Mouse (Mus musculus): ENCODE results near the gene Gm15093. TPM values are rescaled to one million over a fixed set of nuclear protein-coding genes. Genes with fewer than 3 reads are reported as not detected.

Gm15093 gene
- not detected for polyA plus RNA-seq (2017; shearing (Covaris generic))

DNA sequence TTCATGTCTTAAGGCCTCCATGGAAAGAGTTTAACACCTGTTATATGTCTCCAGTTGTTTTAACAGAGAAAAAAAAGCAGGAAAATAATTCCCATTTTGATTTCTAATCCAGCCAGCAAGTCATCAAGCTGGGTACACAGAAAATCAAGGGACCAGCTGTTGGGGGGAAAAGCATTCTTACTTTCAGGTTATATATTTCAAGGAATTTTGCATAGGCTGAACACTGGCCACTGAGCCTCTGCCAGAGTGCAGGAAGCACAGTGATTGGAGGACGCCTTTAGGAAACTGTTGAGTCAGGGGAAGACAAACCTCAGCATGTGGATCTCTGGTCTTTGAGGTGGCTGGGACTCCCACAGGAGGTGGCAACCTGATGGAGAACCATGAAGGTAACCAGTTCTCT, at the start of gene Gm15093:
Gm15093 (plus strand) TSS at position 301 of the 400 bp plus-strand sequence.

Other genes starting within 250 kb of the Gm15093 start
- gene Ott, start 198.1 kb upstream of the Gm15093 start, polyA plus RNA-seq (2017; shearing (Covaris generic)) = not detected
- gene Gm15085, start 175.2 kb downstream of the Gm15093 start, polyA plus RNA-seq (2017; shearing (Covaris generic)) = not detected

Measured in naive thymus-derived CD4-positive, alpha-beta T cell, adult 5 months (primary cell).